Mouse (Mus musculus) olfactory bulb, adult 2 months (tissue): Measurements from ENCODE around the gene Uaca. TPM values are rescaled to one million over a fixed set of nuclear protein-coding genes. Genes with fewer than 3 reads are reported as not detected.

Source experiments
- H3K27ac ChIP-seq: fragments of 200-500 bp; 2 replicates; pipeline ENCODE4 v1.5.1; 2012; ENCODE audit warnings: low read depth, low read length; ENCODE audit not compliant: insufficient read depth
- H3K4me1 ChIP-seq: fragments of 200-500 bp; 2 replicates; pipeline ENCODE4 v1.6.1; 2012; ENCODE audit warnings: low read length; ENCODE audit not compliant: control insufficient read depth, insufficient read depth
- H3K4me3 ChIP-seq: fragments of 200-500 bp; 2 replicates; pipeline ENCODE4 v1.5.1; 2012; ENCODE audit warnings: mild to moderate bottlenecking, low read depth, low read length, moderate library complexity; ENCODE audit not compliant: insufficient read depth
- CTCF ChIP-seq: fragments of 200-500 bp; IDR thresholded peaks from 2 replicates; pipeline ENCODE4 v1.5.1; 2012; ENCODE audit warnings: low read depth, mild to moderate bottlenecking, low read length, moderate library complexity; ENCODE audit not compliant: insufficient read depth
- POLR2A ChIP-seq: fragments of 200-500 bp; IDR thresholded peaks from 2 replicates; pipeline ENCODE4 v1.6.1; 2012; ENCODE audit warnings: mild to moderate bottlenecking, low read depth, low read length, moderate library complexity; ENCODE audit not compliant: insufficient read depth
- WGBS: fragments of 180-500 bp; shearing (Covaris S2); methylation state at CpG from one replicate; pipeline ENCODE4 v1.1.7; 2018; 5-methylcytosine and 5-hydroxymethylcytosine counted together
- polyA plus RNA-seq: library from polyadenylated mRNA; stranded (reverse); fragments of >200 nt; gene quantifications from 2 replicates; pipeline ENCODE4 v1.2.4, GENCODE M21; 2012; ENCODE audit warnings: low replicate concordance; ENCODE audit not compliant: missing spikeins, insufficient read depth, insufficient read length

Gene Uaca
- polyA plus RNA-seq, 1 experiment: not detected

GRCm38 (mm10) chr9:60864664-60865063 lies 70.3 kb downstream of the Uaca start:
- no peak overlapping the region for H3K4me3 ChIP-seq
- TF ChIP-seq CTCF: no peak
- H3K4me1 ChIP-seq: no peaks in the 10 kb centered on the region; the same call in 1 of the 2 replicates
- WGBS: 90% methylated on average over 9 of the region's 9 CpGs
- no peak overlapping the region for H3K27ac ChIP-seq

GRCm38 (mm10) chr9:60865866-60866265 lies 71.5 kb downstream of the Uaca start:
- Histone ChIP-seq H3K4me1 (no peaks in the 10 kb centered on the region; the same call in 1 of the 2 replicates), H3K27ac (no peak overlapping the region), H3K4me3 (no peak overlapping the region)
- no peak for TF ChIP-seq POLR2A
- WGBS: 67% methylated on average over 4 of the region's 4 CpGs

DNA sequence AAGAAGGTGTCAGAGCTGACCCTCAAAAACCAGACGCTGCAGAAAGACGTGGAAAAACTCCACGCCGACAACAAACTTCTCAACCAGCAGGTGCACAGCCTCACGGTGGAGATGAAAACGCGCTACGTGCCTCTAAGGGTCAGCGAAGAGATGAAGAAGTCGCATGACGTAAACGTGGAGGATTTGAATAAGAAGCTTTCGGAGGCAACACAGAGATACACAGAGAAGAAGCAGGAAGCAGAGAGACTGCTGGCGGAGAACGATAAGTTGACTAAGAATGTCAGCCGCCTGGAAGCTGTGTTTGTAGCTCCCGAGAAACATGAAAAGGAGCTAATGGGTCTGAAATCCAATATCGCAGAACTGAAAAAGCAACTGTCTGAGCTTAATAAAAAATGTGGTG lies 76.1 kb downstream of the Uaca start:
- no peaks in the 10 kb centered on the region for H3K4me1 ChIP-seq
- no peak overlapping the region for H3K4me3 ChIP-seq
- TF ChIP-seq CTCF (no peak), POLR2A (no peak)
- 83% methylated on average over 18 of the region's 18 CpGs for WGBS
- no peak overlapping the region for H3K27ac ChIP-seq

GRCm38 (mm10) chr9:60870919-60871503 lies 76.7 kb downstream of the Uaca start:
- 87% methylated on average over 28 of the region's 28 CpGs for WGBS
- Histone ChIP-seq H3K27ac (no peak overlapping the region), H3K4me3 (no peak overlapping the region), H3K4me1 (no peaks in the 10 kb centered on the region)
- TF ChIP-seq CTCF (no peak), POLR2A (no peak)

DNA sequence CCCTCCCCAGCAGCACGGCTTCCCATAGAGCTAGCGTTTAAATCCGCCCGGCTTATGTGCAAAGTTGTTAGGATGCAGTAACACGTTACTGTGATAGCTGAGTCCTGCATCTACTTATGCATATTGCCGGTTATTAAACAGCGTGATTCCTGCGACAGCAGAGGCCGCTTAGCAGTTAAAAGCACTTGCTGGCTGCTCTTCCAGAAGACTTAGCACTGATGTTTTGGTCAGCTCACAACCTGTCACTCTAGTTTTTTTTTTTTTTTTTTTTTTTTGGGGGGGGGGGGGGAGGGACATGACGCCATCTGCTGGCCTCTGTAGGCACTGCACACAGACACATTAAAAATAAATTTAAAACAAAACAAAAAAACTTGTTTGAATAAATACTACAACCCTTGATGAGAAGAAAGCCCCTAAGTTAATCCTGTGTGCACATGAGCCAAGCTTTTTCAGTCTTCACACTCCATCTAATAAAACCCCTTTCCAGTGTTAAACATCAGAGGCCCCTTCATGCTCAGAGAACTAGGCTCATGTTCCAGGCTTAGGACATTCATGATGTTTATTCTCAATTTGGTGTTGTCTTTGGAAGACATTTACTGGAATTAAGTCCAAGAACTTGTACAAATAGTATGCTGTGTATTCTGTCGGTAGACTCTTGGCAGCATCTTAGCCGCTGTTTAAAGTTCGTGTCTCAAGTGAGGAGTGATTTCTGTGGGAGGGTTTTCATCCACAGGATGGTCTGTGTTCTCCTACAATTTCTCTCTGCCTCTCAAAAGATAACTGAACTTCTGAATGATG lies 79.1 kb downstream of the Uaca start:
- TF ChIP-seq CTCF: no peak
- no peak for TF ChIP-seq POLR2A
- H3K4me1 ChIP-seq: no peaks in the 10 kb centered on the region
- WGBS: 37% methylated on average over 13 of the region's 13 CpGs

DNA sequence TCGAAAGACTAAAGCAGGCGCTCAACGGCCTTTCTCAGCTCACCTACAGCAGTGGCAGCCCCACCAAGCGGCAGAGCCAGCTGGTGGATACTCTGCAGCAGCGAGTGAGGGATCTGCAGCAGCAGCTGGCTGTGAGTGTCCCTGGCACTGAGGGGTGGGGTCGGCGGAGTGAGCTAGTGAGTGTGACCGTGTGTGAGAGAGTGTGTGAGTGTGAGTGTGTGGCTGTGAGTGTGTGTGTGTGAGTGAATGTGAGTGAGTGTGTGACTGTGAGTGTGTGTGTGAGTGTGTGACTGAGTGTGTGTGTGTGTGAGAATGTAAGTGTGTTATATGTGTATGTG lies 79.7 kb downstream of the Uaca start:
- Histone ChIP-seq H3K4me1 (no peaks in the 10 kb centered on the region), H3K27ac (no peak overlapping the region), H3K4me3 (no peak overlapping the region)
- TF ChIP-seq CTCF: no peak
- no peak for TF ChIP-seq POLR2A
- 64% methylated on average over 8 of the region's 8 CpGs for WGBS

More for the DNA sequence above, 79.1 kb downstream of the Uaca start:
- Histone ChIP-seq H3K27ac (no peak overlapping the region), H3K4me3 (no peak overlapping the region)

- 64% methylated on average over 9 of the region's 9 CpGs for WGBS
- H3K4me1 ChIP-seq: no peaks in the 10 kb centered on the region
- TF ChIP-seq CTCF (no peak), POLR2A (no peak)
- H3K4me3 ChIP-seq: no peak overlapping the region
- no peak overlapping the region for H3K27ac ChIP-seq
These were observed 81.7 kb downstream of the Uaca start for GRCm38 (mm10) chr9:60876085-60876484.

DNA sequence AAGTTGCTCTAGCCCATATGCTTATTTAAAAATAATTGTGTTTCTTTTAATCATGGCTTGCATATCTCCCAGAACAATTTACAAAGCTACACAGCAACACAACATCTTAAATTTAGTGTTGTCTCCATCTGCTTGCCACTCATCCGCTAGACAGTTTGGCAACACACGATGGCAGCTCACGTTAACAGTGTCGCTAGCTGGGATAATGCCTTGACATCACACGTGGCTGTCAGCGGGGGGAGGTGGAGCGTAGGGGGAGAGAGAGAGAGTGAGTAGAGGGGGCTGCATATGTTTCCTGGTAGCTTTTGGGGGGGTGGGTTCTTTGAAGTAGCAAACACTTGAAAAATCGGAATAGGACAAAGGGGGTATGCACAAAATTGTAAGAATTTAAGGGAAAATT lies 82.2 kb downstream of the Uaca start:
- Histone ChIP-seq H3K27ac (no peak overlapping the region), H3K4me3 (no peak overlapping the region), H3K4me1 (no peaks in the 10 kb centered on the region)
- WGBS: 39% methylated on average over 8 of the region's 8 CpGs
- no peak for TF ChIP-seq POLR2A
- TF ChIP-seq CTCF: no peak

DNA sequence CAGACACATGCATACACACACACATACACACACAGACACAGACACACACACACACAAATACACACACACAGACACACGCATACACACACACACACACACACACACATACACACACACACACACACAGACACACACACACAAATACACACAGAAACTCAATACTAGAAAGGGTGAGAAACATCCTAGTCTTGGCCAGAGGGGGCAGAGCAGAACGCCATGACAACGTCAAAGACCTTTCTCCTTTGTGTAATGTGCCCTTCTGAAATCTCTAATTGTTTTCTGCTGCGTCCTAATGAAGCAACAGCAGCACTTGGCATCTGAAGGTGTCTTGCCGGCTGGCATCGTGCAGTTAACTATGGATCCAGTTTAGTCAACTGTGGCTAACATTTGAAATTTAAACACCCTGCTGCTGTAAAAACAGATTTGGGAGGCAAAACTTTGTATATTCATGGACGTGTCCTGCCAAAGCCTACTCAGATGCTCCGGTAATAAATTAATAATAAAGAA lies 83.8 kb downstream of the Uaca start:
- Histone ChIP-seq H3K27ac (no peak overlapping the region), H3K4me3 (no peak overlapping the region), H3K4me1 (no peaks in the 10 kb centered on the region)
- WGBS: 44% methylated on average over 8 of the region's 8 CpGs
- TF ChIP-seq CTCF (no peak), POLR2A (no peak)

- WGBS: 73% methylated on average over 3 of the region's 3 CpGs
- no peak overlapping the region for H3K27ac ChIP-seq
- TF ChIP-seq CTCF (no peak), POLR2A (no peak)
These were observed 84.3 kb downstream of the Uaca start for GRCm38 (mm10) chr9:60878630-60879029.

More at GRCm38 (mm10) chr9:60878630-60879029, 84.3 kb downstream of the Uaca start:
- Histone ChIP-seq H3K4me1 (no peaks in the 10 kb centered on the region), H3K4me3 (no peak overlapping the region)
